Mouse (Mus musculus) lung, adult 2 months (tissue): Measurements from ENCODE around the gene Lrch1.

Source experiments
- CTCF ChIP-seq: fragments of 200-500 bp; IDR thresholded peaks from 2 replicates; pipeline ENCODE4 v1.5.1; 2011; ENCODE audit warnings: mild to moderate bottlenecking, low read length, control low read depth; ENCODE audit not compliant: insufficient read depth
- POLR2A ChIP-seq: fragments of 200-500 bp; IDR thresholded peaks from 2 replicates; pipeline ENCODE4 v1.6.1; 2011; ENCODE audit warnings: low read depth, mild to moderate bottlenecking, control low read depth, low read length, borderline replicate concordance; ENCODE audit errors: extremely low read depth

DNA sequence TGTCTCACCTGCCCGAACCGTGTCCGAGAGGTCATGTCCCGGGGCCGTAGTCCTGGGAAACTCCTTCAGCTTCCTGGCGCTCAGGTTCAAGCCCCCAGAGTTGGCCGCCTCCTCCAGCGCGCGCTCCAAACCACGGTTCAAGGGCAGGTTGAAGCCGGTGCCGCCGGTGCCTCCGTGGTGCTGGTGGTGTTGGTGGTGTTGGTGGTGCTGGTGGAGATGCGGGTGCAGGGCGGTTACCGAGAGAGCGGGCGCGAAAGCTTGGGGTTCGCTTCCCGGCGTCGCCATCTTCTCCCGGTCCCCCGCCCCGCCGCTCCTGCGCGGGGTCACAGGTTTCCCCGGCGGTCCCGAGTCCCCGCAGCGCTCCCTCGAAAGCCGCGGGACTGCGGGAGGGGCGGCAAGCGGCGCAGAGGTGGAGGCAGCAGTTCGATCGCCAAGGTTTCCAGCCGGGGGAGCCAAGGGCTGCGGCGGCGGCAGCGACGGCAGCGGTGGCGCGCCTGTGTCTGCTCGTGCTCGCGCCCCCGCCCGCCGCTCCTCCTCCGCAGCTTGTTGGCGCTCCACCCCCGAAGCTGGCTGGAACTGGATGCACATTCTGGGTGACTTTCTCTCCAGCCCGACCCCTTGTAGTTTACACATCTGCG, at the start of gene Lrch1:
- TF ChIP-seq CTCF, result no peak
- peak; percentile 66; the same call in 1 of the 2 replicates for TF ChIP-seq POLR2A
